ENCODE assay signal across 10 mouse cellular contexts in genomic region chr13:49607714-49608113, GRCm38 (mm10). TPM values are rescaled to one million over a fixed set of nuclear protein-coding genes. Genes with fewer than 3 reads are reported as not detected.
DNase-seq lines count a peak whose midpoint lies in the region; ATAC-seq and TF ChIP-seq lines count a peak whose summit lies in the region.
"Had no signal": no experiment of that assay in that cellular context is flagged by ENCODE, and none has a peak within 500 bp of the region (broad histone marks: within the 10 kb centered on the region; RNA-seq: fewer than 3 reads in every experiment).

Ogn (plus strand) TSS chr13:49608046.

- H3K4me1 ChIP-seq in embryonic facial prominence, embryonic 11.5 days (ENCODE audit: control insufficient read depth, insufficient read depth, low read length), result no peaks in the 10 kb centered on the region
- H3K4me1 ChIP-seq in embryonic facial prominence, embryonic 10.5 days, result no peaks in the 10 kb centered on the region
- H3K4me1 ChIP-seq in heart, embryonic 14.5 days (ENCODE audit: control insufficient read depth in 2 of 2, insufficient read depth in 2 of 2, low read length in 2 of 2), result peaks cover 0 to 4% of the 10 kb centered on the region in 2 experiments; a peak in 2 of 4 replicates
- no peaks in the 10 kb centered on the region; the same call in 1 of the 2 replicates for H3K4me1 ChIP-seq in limb, embryonic 14.5 days (ENCODE audit: control insufficient read depth, insufficient read depth, low read length)

- H3K4me3 ChIP-seq in embryonic facial prominence, embryonic 11.5 days (ENCODE audit: low read depth, low read length), result no peak within 1 kb of the TSS
- H3K4me3 ChIP-seq in embryonic facial prominence, embryonic 10.5 days, result no peak within 1 kb of the TSS
- H3K4me3 ChIP-seq in heart, embryonic 14.5 days (ENCODE audit: control insufficient read depth in 1 of 2, insufficient read depth in 1 of 2, low read depth in 1 of 2, low read length in 2 of 2), result 0 out of 4 replicates have a peak within 1 kb of the TSS, but pooled peaks of 1 of the 2 experiments have one; percentile 2
- H3K4me3 ChIP-seq in limb, embryonic 14.5 days (replicated peaks; ENCODE audit: low read length), result peak within 1 kb of the TSS; percentile 40
- H3K4me3 ChIP-seq: erythroblast, embryonic 14.5 days had no signal

- H3K9me3 ChIP-seq in embryonic facial prominence, embryonic 11.5 days (replicated peaks; ENCODE audit: control insufficient read depth, low read length), result no peaks in the 10 kb centered on the region
- H3K9me3 ChIP-seq in embryonic facial prominence, embryonic 10.5 days, result no peaks in the 10 kb centered on the region
- no peaks in the 10 kb centered on the region for H3K9me3 ChIP-seq in heart, embryonic 14.5 days (ENCODE audit: control insufficient read depth, low read length)
- H3K9me3 ChIP-seq in limb, embryonic 14.5 days (ENCODE audit: control insufficient read depth, low read length), result no peaks in the 10 kb centered on the region

- 47% methylated on average over 4 of the region's 4 CpGs for WGBS in embryonic facial prominence, embryonic 11.5 days
- 67% methylated on average over 4 of the region's 4 CpGs for WGBS in embryonic facial prominence, embryonic 10.5 days
- WGBS in heart, embryonic 14.5 days, result 27% methylated on average over 4 of the region's 4 CpGs
- 13% methylated on average over 4 of the region's 4 CpGs for WGBS in limb, embryonic 14.5 days

- no peaks in the 10 kb centered on the region for H3K27me3 ChIP-seq in embryonic facial prominence, embryonic 11.5 days (ENCODE audit: control insufficient read depth, insufficient read depth, low read length)
- no peaks in the 10 kb centered on the region for H3K27me3 ChIP-seq in embryonic facial prominence, embryonic 10.5 days (replicated peaks; ENCODE audit: low read depth, poor library complexity, severe bottlenecking)
- H3K27me3 ChIP-seq in heart, embryonic 14.5 days (ENCODE audit: control insufficient read depth, insufficient read depth, low read length), result no peaks in the 10 kb centered on the region
- no peaks in the 10 kb centered on the region for H3K27me3 ChIP-seq in limb, embryonic 14.5 days (ENCODE audit: control insufficient read depth, insufficient read depth, low read length)

- no peak within 1 kb of the TSS for H3K4me2 ChIP-seq in embryonic facial prominence, embryonic 11.5 days (ENCODE audit: low read depth, low read length)
- peak within 1 kb of the TSS; percentile 44 for H3K4me2 ChIP-seq in heart, embryonic 14.5 days (ENCODE audit: low read length)
- peak within 1 kb of the TSS; percentile 47 for H3K4me2 ChIP-seq in limb, embryonic 14.5 days (replicated peaks; ENCODE audit: low read depth, low read length, severe bottlenecking)

- H3K36me3 ChIP-seq in embryonic facial prominence, embryonic 11.5 days (replicated peaks; ENCODE audit: control insufficient read depth, insufficient read depth, low read depth, low read length), result no peaks in the 10 kb centered on the region
- H3K36me3 ChIP-seq in embryonic facial prominence, embryonic 10.5 days (replicated peaks), result no peaks in the 10 kb centered on the region
- no peaks in the 10 kb centered on the region for H3K36me3 ChIP-seq in heart, embryonic 14.5 days (ENCODE audit: control insufficient read depth, insufficient read depth, low read length)
- H3K36me3 ChIP-seq in limb, embryonic 14.5 days (ENCODE audit: control insufficient read depth, insufficient read depth, low read length), result peaks cover 3% of the 10 kb centered on the region; the same call in 1 of the 2 replicates

- no peak for TF ChIP-seq POLR2A in limb, embryonic 14.5 days (IDR thresholded peaks at IDR 0.05; ENCODE audit: borderline replicate concordance, extremely low read depth, insufficient read depth, insufficient read length)

- peak; percentile 48 for DNase-seq in embryonic facial prominence, embryonic 11.5 days (ENCODE audit: low spot score)
- DNase-seq in embryonic facial prominence, embryonic 10.5 days (ENCODE audit: low spot score), result no peak
- no peak for DNase-seq in adrenal gland, postnatal 4 days (ENCODE audit: low spot score in 2 of 2)
- DNase-seq in limb, embryonic 14.5 days (ENCODE audit: low spot score), result peak; percentile 92
- no peak for DNase-seq in spleen, postnatal 4 days (ENCODE audit: low spot score in 2 of 2)
- DNase-seq in cerebellum, postnatal 25 days, result no peak

- H3K27ac ChIP-seq in embryonic facial prominence, embryonic 11.5 days (replicated peaks; ENCODE audit: low read depth, low read length), result no peak within 1 kb of the TSS
- H3K27ac ChIP-seq in embryonic facial prominence, embryonic 10.5 days (replicated peaks), result no peak within 1 kb of the TSS
- peak within 1 kb of the TSS; percentile 25 to 56; a peak in 3 of 4 replicates for H3K27ac ChIP-seq in heart, embryonic 14.5 days (replicated peaks in 1 of 2; ENCODE audit: control insufficient read depth in 1 of 2, insufficient read depth in 1 of 2, low read depth in 2 of 2, low read length in 2 of 2)
- peak within 1 kb of the TSS; percentile 85 for H3K27ac ChIP-seq in limb, embryonic 14.5 days (replicated peaks; ENCODE audit: low read depth, low read length)

- no peak for ATAC-seq in embryonic facial prominence, embryonic 11.5 days (replicated peaks; ENCODE audit: insufficient number of reproducible peaks, low FRiP score, low TSS enrichment, low read depth)
- no peak for ATAC-seq in heart, embryonic 14.5 days (ENCODE audit: insufficient number of reproducible peaks, insufficient read depth, low FRiP score, low read depth)
- peak; percentile 87 for ATAC-seq in limb, embryonic 14.5 days (ENCODE audit: low FRiP score, low read depth)
- ATAC-seq in megakaryocyte-erythroid progenitor cell, adult 5-6 weeks (replicated peaks; ENCODE audit: low FRiP score, low TSS enrichment, poor library complexity, severe bottlenecking), result no peak

- no peak within 1 kb of the TSS for H3K9ac ChIP-seq in embryonic facial prominence, embryonic 11.5 days (replicated peaks; ENCODE audit: low read length)
- H3K9ac ChIP-seq in heart, embryonic 14.5 days (ENCODE audit: low read length), result 0 out of 2 replicates have a peak within 1 kb of the TSS, but pooled peaks have one; percentile 2
- H3K9ac ChIP-seq in limb, embryonic 14.5 days (ENCODE audit: low read depth, low read length, severe bottlenecking), result no peak within 1 kb of the TSS

RNA-seq across cellular contexts. Expression of gene Ogn, which starts in this region (rescaled TPM):
- polyA plus RNA-seq in embryonic facial prominence, embryonic 11.5 days (2014; fragmentation: Nextera tagmentation; extraction: Ambion mirVana), result 17.1 and 17.3 TPM in 2 replicates
- 2.0 and 3.6 TPM in 2 replicates for polyA plus RNA-seq in embryonic facial prominence, embryonic 10.5 days (2016; fragmentation: Nextera tagmentation; extraction: Ambion mirVana)
- total RNA-seq in adrenal gland, postnatal 4 days (2021), result 10 to 100 TPM; 54.9 to 57.2 TPM
- 30.3 and 39.4 TPM in 2 replicates for polyA plus RNA-seq in heart, embryonic 14.5 days (2014; fragmentation: Nextera tagmentation; extraction: Ambion mirVana)
- 100 and 135 TPM in 2 replicates for polyA plus RNA-seq in limb, embryonic 14.5 days (2012; rRNA removed)
- 275 and 276 TPM in 2 replicates for polyA plus RNA-seq in limb, embryonic 14.5 days (2014; fragmentation: Nextera tagmentation; extraction: Ambion mirVana)
- not detected in 2 replicates for total RNA-seq in megakaryocyte-erythroid progenitor cell, adult 5-6 weeks (2014; fragmentation: Nextera tagmentation)
- not detected in 2 replicates for total RNA-seq in megakaryocyte-erythroid progenitor cell, adult 5-6 weeks (2017)
- total RNA-seq: neutrophil, adult 5-6 weeks had no signal
- polyA plus RNA-seq: erythroblast, embryonic 14.5 days had no signal

Comparison
In these comparisons a context has a peak if more than half of its experiments do, and no peak if none do; other contexts are left out.
1. RNA of gene Ogn (total RNA-seq): 54.9 to 57.2 TPM in adrenal gland, postnatal 4 days; not detected in megakaryocyte-erythroid progenitor cell, adult 5-6 weeks; every median in the first group is over 10 times any median in the second.
2. DNase-seq: peak in embryonic facial prominence, embryonic 11.5 days (single experiment) and limb, embryonic 14.5 days (single experiment); none in embryonic facial prominence, embryonic 10.5 days (single experiment), adrenal gland, postnatal 4 days (0 of 2), spleen, postnatal 4 days (0 of 2) and cerebellum, postnatal 25 days (0 of 2).
3. H3K27ac ChIP-seq: peak in heart, embryonic 14.5 days (2 of 2) and limb, embryonic 14.5 days (single experiment); none in embryonic facial prominence, embryonic 11.5 days (single experiment) and embryonic facial prominence, embryonic 10.5 days (single experiment).